8 mouse cellular contexts compared by ENCODE assay signal in genomic region chr12:11149421-11150191, GRCm38 (mm10). TPM values are rescaled to one million over a fixed set of nuclear protein-coding genes. Genes with fewer than 3 reads are reported as not detected.
DNase-seq lines count a peak whose midpoint lies in the region; ATAC-seq and TF ChIP-seq lines count a peak whose summit lies in the region.

No protein-coding gene starts in this region.

- peak overlapping the region; percentile 44 for H3K9ac ChIP-seq in hindbrain, embryonic 11.5 days (ENCODE audit: low read depth, low read length)
- H3K9ac ChIP-seq in lung, postnatal 0 days (replicated peaks; ENCODE audit: low read depth): peak overlapping the region; percentile 29

- peak; percentile 68 to 75 for DNase-seq in adrenal gland, postnatal 36 days
- peak; percentile 11 to 22 for DNase-seq in frontal cortex, postnatal 25 days (ENCODE audit: low spot score in 2 of 2)
- peak; percentile 65 for DNase-seq in hindbrain, embryonic 11.5 days (ENCODE audit: low spot score)
- peak; percentile 43 to 57 for DNase-seq in layer of hippocampus, postnatal 10 days (ENCODE audit: low spot score in 2 of 2)
- DNase-seq in lung, postnatal 0 days (ENCODE audit: low spot score): peak; percentile 86
- peak; percentile 5 for DNase-seq in right cerebral cortex, adult 18-20 months
- no peak for DNase-seq in spleen, postnatal 4 days (ENCODE audit: low spot score in 2 of 2)

- no peak; the same call in 1 of the 2 replicates for TF ChIP-seq CTCF in E14TG2a.4 (conservative IDR thresholded peaks at IDR 0.05; ENCODE audit: low read length)
- no peak; the same call in 1 of the 2 replicates for TF ChIP-seq CTCF in lung, postnatal 0 days (IDR thresholded peaks at IDR 0.05)

- peaks cover 23% of the 10 kb centered on the region for H3K4me1 ChIP-seq in E14TG2a.4 (replicated peaks; ENCODE audit: low read depth, low read length)
- H3K4me1 ChIP-seq in hindbrain, embryonic 11.5 days (replicated peaks; ENCODE audit: control insufficient read depth, insufficient read depth, low read length): 0 out of 2 replicates have a peak, but pooled peaks cover 2% of the 10 kb centered on the region
- no peaks in the 10 kb centered on the region for H3K4me1 ChIP-seq in lung, postnatal 0 days (ENCODE audit: insufficient read depth, low read depth, low read length)

- ATAC-seq in hindbrain, embryonic 11.5 days (ENCODE audit: low FRiP score): peak; percentile 73
- ATAC-seq in lung, postnatal 0 days: peak; percentile 76

- no peaks in the 10 kb centered on the region for H3K9me3 ChIP-seq in E14TG2a.4 (ENCODE audit: low read length)
- no peaks in the 10 kb centered on the region for H3K9me3 ChIP-seq in hindbrain, embryonic 11.5 days (ENCODE audit: control insufficient read depth, low read length)
- no peaks in the 10 kb centered on the region for H3K9me3 ChIP-seq in lung, postnatal 0 days (ENCODE audit: low read length)

- peak overlapping the region; percentile 84 for H3K4me3 ChIP-seq in E14TG2a.4 (replicated peaks; ENCODE audit: low read length)
- peak overlapping the region; percentile 59 for H3K4me3 ChIP-seq in hindbrain, embryonic 11.5 days (ENCODE audit: low read depth, low read length)
- peak overlapping the region; percentile 56 for H3K4me3 ChIP-seq in lung, postnatal 0 days (ENCODE audit: low read depth, low read length)

- no peaks in the 10 kb centered on the region for H3K36me3 ChIP-seq in E14TG2a.4 (ENCODE audit: insufficient read depth, low read length)
- H3K36me3 ChIP-seq in hindbrain, embryonic 11.5 days (ENCODE audit: control insufficient read depth, insufficient read depth, low read length): no peaks in the 10 kb centered on the region
- no peaks in the 10 kb centered on the region for H3K36me3 ChIP-seq in lung, postnatal 0 days (ENCODE audit: insufficient read depth, low read length)

- WGBS in hindbrain, embryonic 11.5 days: under 1% methylated on average over 40 of the region's 41 CpGs
- WGBS in lung, postnatal 0 days: 1% methylated on average over 41 of the region's 41 CpGs

- peak overlapping the region; percentile 99 for H3K4me2 ChIP-seq in hindbrain, embryonic 11.5 days (replicated peaks; ENCODE audit: low read depth, low read length)
- peak overlapping the region; percentile 85 for H3K4me2 ChIP-seq in lung, postnatal 0 days (replicated peaks; ENCODE audit: low read depth, low read length)

- no peak overlapping the region for H3K27ac ChIP-seq in hindbrain, embryonic 11.5 days (ENCODE audit: low read depth, low read length)
- peak overlapping the region; percentile 43; the same call in 1 of the 2 replicates for H3K27ac ChIP-seq in lung, postnatal 0 days (ENCODE audit: low read length)

- TF ChIP-seq EP300 in lung, postnatal 0 days (IDR thresholded peaks at IDR 0.05): no peak

- peaks cover 65% of the 10 kb centered on the region for H3K27me3 ChIP-seq in E14TG2a.4 (ENCODE audit: insufficient read depth, low read length)
- H3K27me3 ChIP-seq in hindbrain, embryonic 11.5 days (ENCODE audit: control insufficient read depth, insufficient read depth, low read length): peaks cover 28% of the 10 kb centered on the region
- peaks cover 14% of the 10 kb centered on the region for H3K27me3 ChIP-seq in lung, postnatal 0 days (replicated peaks; ENCODE audit: insufficient read depth, low read length)

RNA-seq across cellular contexts. Expression of gene Kcns3, which starts 1.2 kb away (rescaled TPM):
- 1 to 10 TPM; 4.1 to 5.1 TPM for total RNA-seq in adrenal gland, postnatal 36 days (2021)
- polyA plus RNA-seq in hindbrain, embryonic 11.5 days (2014; fragmentation: Nextera tagmentation; extraction: Ambion mirVana): 0.22 and 0.38 TPM in 2 replicates
- 1 to 10 TPM; 4.0 to 4.1 TPM for total RNA-seq in layer of hippocampus, postnatal 10 days (2021)
- polyA plus RNA-seq in lung, postnatal 0 days (2015; fragmentation: Nextera tagmentation; extraction: Ambion mirVana): 8.8 and 11.0 TPM in 2 replicates

RNA-seq across cellular contexts. Expression of gene Msgn1, which starts 59.2 kb away (rescaled TPM):
- not detected for total RNA-seq in adrenal gland, postnatal 36 days (2021)
- polyA plus RNA-seq in hindbrain, embryonic 11.5 days (2014; fragmentation: Nextera tagmentation; extraction: Ambion mirVana): not detected in 2 replicates
- not detected for total RNA-seq in layer of hippocampus, postnatal 10 days (2021)
- not detected in 2 replicates for polyA plus RNA-seq in lung, postnatal 0 days (2015; fragmentation: Nextera tagmentation; extraction: Ambion mirVana)

Comparison
In these comparisons a context has a peak if more than half of its experiments do, and no peak if none do; other contexts are left out.
1. DNase-seq: peak in adrenal gland, postnatal 36 days (2 of 2), frontal cortex, postnatal 25 days (2 of 2), hindbrain, embryonic 11.5 days (single experiment), layer of hippocampus, postnatal 10 days (2 of 2), lung, postnatal 0 days (single experiment) and right cerebral cortex, adult 18-20 months (single experiment); none in spleen, postnatal 4 days (0 of 2).
2. Peak in every context shown above with its lines, with median percentiles within 50 percentile points of each other: H3K4me3 ChIP-seq.